Mouse (Mus musculus): ENCODE results near the gene Nudcd3.

Gene Nudcd3

GRCm38 (mm10) chr11:6200087-6200569 is at the start of gene Nudcd3:
Gene Nudcd3, minus strand, starts transcription at chr11:6200415.
- DNase-seq (ENCODE audit: inconsistent age in 2 of 2, low spot score in 1 of 2) = peak; percentile 90 to 97

- DNase-seq (ENCODE audit: inconsistent age in 2 of 2, low spot score in 1 of 2) = no peak
Measured at GRCm38 (mm10) chr11:6244707-6245106, 44.5 kb upstream of the Nudcd3 start.

- DNase-seq (ENCODE audit: inconsistent age in 2 of 2, low spot score in 1 of 2) = no peak
Measured at GRCm38 (mm10) chr11:6233025-6233424, 32.8 kb upstream of the Nudcd3 start.

- no peak for DNase-seq (ENCODE audit: inconsistent age in 2 of 2, low spot score in 1 of 2)
Measured at GRCm38 (mm10) chr11:6230012-6230411, 29.8 kb upstream of the Nudcd3 start, which contains the start of gene Npc1l1. Gene Npc1l1, minus strand, starts transcription at chr11:6230143.

- DNase-seq (ENCODE audit: inconsistent age in 2 of 2, low spot score in 1 of 2) = no peak
Measured at GRCm38 (mm10) chr11:6224541-6225229, 24.5 kb upstream of the Nudcd3 start.

- no peak for DNase-seq (ENCODE audit: inconsistent age in 2 of 2, low spot score in 1 of 2)
Measured at GRCm38 (mm10) chr11:6222187-6222586, 22.0 kb upstream of the Nudcd3 start.

- no peak for DNase-seq (ENCODE audit: inconsistent age in 2 of 2, low spot score in 1 of 2)
Measured at GRCm38 (mm10) chr11:6219967-6220366, 19.8 kb upstream of the Nudcd3 start.

- no peak for DNase-seq (ENCODE audit: inconsistent age in 2 of 2, low spot score in 1 of 2)
Measured at GRCm38 (mm10) chr11:6218189-6218896, 18.1 kb upstream of the Nudcd3 start.

GRCm38 (mm10) chr11:6216834-6217233 is 16.6 kb upstream of the Nudcd3 start:
- no peak for DNase-seq (ENCODE audit: inconsistent age in 2 of 2, low spot score in 1 of 2)

GRCm38 (mm10) chr11:6208158-6208557 is 7.9 kb upstream of the Nudcd3 start:
- no peak for DNase-seq (ENCODE audit: inconsistent age in 2 of 2, low spot score in 1 of 2)

GRCm38 (mm10) chr11:6207090-6207489 is 6.9 kb upstream of the Nudcd3 start:
- no peak for DNase-seq (ENCODE audit: inconsistent age in 2 of 2, low spot score in 1 of 2)

GRCm38 (mm10) chr11:6200570-6200969 is 355 bp upstream of the Nudcd3 start:
- no peak for DNase-seq (ENCODE audit: inconsistent age in 2 of 2, low spot score in 1 of 2)

- DNase-seq (ENCODE audit: inconsistent age in 2 of 2, low spot score in 1 of 2) = no peak
Measured at GRCm38 (mm10) chr11:6199410-6200086, 667 bp downstream of the Nudcd3 start, which contains the start of gene A730071L15Rik. Gene A730071L15Rik, plus strand, starts transcription at chr11:6200029.

- DNase-seq (ENCODE audit: inconsistent age in 2 of 2, low spot score in 1 of 2) = no peak
Measured at GRCm38 (mm10) chr11:6198449-6198848, 1.8 kb downstream of the Nudcd3 start.

GRCm38 (mm10) chr11:6196780-6197179 is 3.4 kb downstream of the Nudcd3 start:
- no peak for DNase-seq (ENCODE audit: inconsistent age in 2 of 2, low spot score in 1 of 2)

- DNase-seq (ENCODE audit: inconsistent age in 2 of 2, low spot score in 1 of 2) = peak; percentile 87 to 96
Measured at GRCm38 (mm10) chr11:6187878-6188277, 12.3 kb downstream of the Nudcd3 start.

GRCm38 (mm10) chr11:6187399-6187798 is 12.8 kb downstream of the Nudcd3 start:
- no peak for DNase-seq (ENCODE audit: inconsistent age in 2 of 2, low spot score in 1 of 2)

GRCm38 (mm10) chr11:6184202-6184935 is 15.8 kb downstream of the Nudcd3 start:
- DNase-seq (ENCODE audit: inconsistent age in 2 of 2, low spot score in 1 of 2) = no peak

GRCm38 (mm10) chr11:6183246-6183645 is 17.0 kb downstream of the Nudcd3 start:
- no peak for DNase-seq (ENCODE audit: inconsistent age in 2 of 2, low spot score in 1 of 2)

GRCm38 (mm10) chr11:6180811-6181399 is 19.3 kb downstream of the Nudcd3 start:
- no peak for DNase-seq (ENCODE audit: inconsistent age in 2 of 2, low spot score in 1 of 2)

- DNase-seq (ENCODE audit: inconsistent age in 2 of 2, low spot score in 1 of 2) = no peak
Measured at GRCm38 (mm10) chr11:6179194-6179593, 21.0 kb downstream of the Nudcd3 start.
